Mouse (Mus musculus) neural tube, embryonic 14.5 days (tissue): ENCODE data around the gene Slc43a2. TPM values are rescaled to one million over a fixed set of nuclear protein-coding genes. Genes with fewer than 3 reads are reported as not detected.
"Not testable (repeated sequence)": the region's sequence is repeated elsewhere in the genome, so short reads cannot be mapped to it uniquely, and the experiment has no call there.

ENCODE experiments used
- ATAC-seq: fragments of 200-750 bp; cut with Nextera tagmentation; 2 replicates; pipeline ENCODE4 v1.8.0; 2017; ENCODE audit warnings: low read depth, mild to moderate bottlenecking, moderate TSS enrichment, moderate library complexity
- H3K27ac ChIP-seq: fragments of 300-500 bp; sonication (generic); 2 replicates; pipeline ENCODE4 v1.5.1; 2014; ENCODE audit warnings: low read depth, mild to moderate bottlenecking, control low read depth, low read length, moderate library complexity, mixed read lengths
- H3K27me3 ChIP-seq: fragments of 300-500 bp; sonication (generic); 2 replicates; pipeline ENCODE4 v1.6.1; 2014; ENCODE audit warnings: low read length; ENCODE audit not compliant: control insufficient read depth, insufficient read depth
- H3K36me3 ChIP-seq: fragments of 300-500 bp; sonication (generic); 2 replicates; pipeline ENCODE4 v1.6.1; 2014; ENCODE audit warnings: low read length, mixed read lengths; ENCODE audit not compliant: control insufficient read depth, insufficient read depth
- H3K4me1 ChIP-seq: fragments of 300-500 bp; sonication (generic); 2 replicates; pipeline ENCODE4 v1.6.1; 2014; ENCODE audit warnings: low read length; ENCODE audit not compliant: control insufficient read depth, insufficient read depth
- H3K4me2 ChIP-seq: fragments of 300-500 bp; sonication (generic); 2 replicates; pipeline ENCODE4 v1.6.1; 2014; ENCODE audit warnings: mild to moderate bottlenecking, low read depth, low read length, control low read depth
- H3K4me3 ChIP-seq: fragments of 300-500 bp; sonication (generic); 2 replicates; pipeline ENCODE4 v1.5.1; 2014; ENCODE audit warnings: low read depth, low read length, control low read depth, mixed read lengths
- H3K9ac ChIP-seq: fragments of 300-500 bp; sonication (generic); replicated peaks from 2 replicates; pipeline ENCODE4 v1.6.1; 2014; ENCODE audit warnings: low read depth, mild to moderate bottlenecking, control low read depth, low read length, mixed read lengths
- H3K9me3 ChIP-seq: fragments of 300-500 bp; sonication (generic); 2 replicates; pipeline ENCODE4 v1.6.1; 2016; ENCODE audit warnings: low read length; ENCODE audit not compliant: control insufficient read depth
- WGBS: fragments of 180-500 bp; shearing (Covaris S2); extraction: QIAGEN DNeasy Blood & Tissue Kit; methylation state at CpG from one replicate; pipeline ENCODE4 v1.1.7; 2014; 5-methylcytosine and 5-hydroxymethylcytosine counted together
- polyA plus RNA-seq: library from polyadenylated mRNA; unstranded; fragments of >200 nt; fragmentation: Nextera tagmentation; extraction: Ambion mirVana; gene quantifications from 2 replicates; pipeline ENCODE4 v1.2.1, GENCODE M21; 2014

The Slc43a2 gene
- polyA plus RNA-seq, 1 experiment from 2014 or later: 17.0 TPM

DNA sequence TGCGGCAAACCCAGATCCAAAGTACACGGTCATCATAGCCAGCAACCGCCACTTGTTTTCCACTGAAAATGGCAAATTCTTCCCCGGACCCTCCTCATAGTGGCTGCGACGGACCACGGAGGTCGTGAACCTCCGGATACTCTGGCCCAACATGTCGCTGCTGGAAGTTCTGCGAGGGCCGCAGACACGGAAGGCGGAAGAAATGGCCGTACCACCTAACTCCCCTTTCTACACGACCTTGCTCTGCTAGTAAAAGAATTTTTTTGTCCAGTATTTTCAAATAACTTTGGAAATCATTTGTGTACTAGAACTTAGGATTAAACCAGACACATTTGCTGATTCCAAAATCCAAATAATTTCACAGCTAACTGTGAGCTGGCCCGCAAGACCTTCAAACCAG lies 68.3 kb downstream of the Slc43a2 start:
- WGBS: 95% methylated on average over 16 of the region's 17 CpGs

DNA sequence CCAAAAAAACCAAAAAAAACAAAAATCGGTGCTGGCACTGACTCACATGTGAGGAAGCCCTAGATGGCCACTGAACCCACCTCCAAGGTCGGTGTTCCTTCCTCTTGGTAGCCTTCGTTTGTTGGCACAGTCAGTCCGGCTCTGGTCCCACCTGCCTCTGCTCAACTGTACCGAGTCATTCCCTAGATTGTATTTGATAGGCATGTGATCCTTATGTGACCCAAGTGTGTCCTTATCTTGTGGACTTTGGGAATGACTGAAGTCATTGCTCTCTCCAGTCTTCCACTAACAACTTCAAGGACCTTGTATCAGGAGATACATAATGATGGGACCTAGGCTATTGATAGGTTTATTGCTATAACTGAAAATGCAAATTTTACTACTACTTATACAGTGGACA lies 73.3 kb downstream of the Slc43a2 start:
- H3K27me3 ChIP-seq: no peaks in the 10 kb centered on the region
- peaks cover 56% of the 10 kb centered on the region for H3K36me3 ChIP-seq
- 93% methylated on average over 5 of the region's 5 CpGs for WGBS
- no peak overlapping the region for H3K27ac ChIP-seq
- no peak overlapping the region for H3K9ac ChIP-seq
- no peak for ATAC-seq
- H3K9me3 ChIP-seq: no peaks in the 10 kb centered on the region
- no peaks in the 10 kb centered on the region for H3K4me1 ChIP-seq
- no peak overlapping the region for H3K4me3 ChIP-seq
- H3K4me2 ChIP-seq: no peak overlapping the region

More for the DNA sequence above, 68.3 kb downstream of the Slc43a2 start:
- H3K9ac ChIP-seq, H3K4me3 ChIP-seq, H3K4me2 ChIP-seq, H3K9me3 ChIP-seq, H3K27me3 ChIP-seq, H3K27ac ChIP-seq, ATAC-seq, H3K4me1 ChIP-seq: not testable (repeated sequence)
- H3K36me3 ChIP-seq: peaks cover 55% of the 10 kb centered on the region

DNA sequence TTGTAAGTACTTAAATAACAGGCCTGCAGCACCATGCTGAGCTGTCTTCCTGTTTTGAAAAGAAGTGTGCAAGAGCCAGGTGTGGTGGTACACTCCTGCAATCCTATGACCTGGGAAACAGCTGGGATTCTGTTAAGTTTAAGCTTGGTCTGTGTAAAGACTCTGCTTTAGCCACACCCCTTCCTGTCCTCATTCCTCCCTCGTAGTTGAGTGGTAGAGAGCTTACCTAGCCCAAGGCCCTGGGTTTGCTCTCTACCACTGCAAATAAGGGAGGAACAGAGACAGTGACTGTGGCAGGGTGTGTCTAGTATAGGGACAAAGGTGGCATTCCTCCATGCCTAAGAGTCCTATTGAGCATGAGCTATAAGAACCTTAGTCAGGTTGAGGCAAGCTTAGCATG lies 73.8 kb downstream of the Slc43a2 start:
- Histone ChIP-seq H3K4me1 (no peaks in the 10 kb centered on the region), H3K4me3 (no peak overlapping the region), H3K27me3 (no peaks in the 10 kb centered on the region), H3K9ac (no peak overlapping the region), H3K9me3 (no peaks in the 10 kb centered on the region), H3K4me2 (no peak overlapping the region), H3K27ac (no peak overlapping the region), H3K36me3 (peaks cover 59% of the 10 kb centered on the region)
- ATAC-seq: no peak
- WGBS: 75% methylated on average over 1 of the region's 1 CpGs

DNA sequence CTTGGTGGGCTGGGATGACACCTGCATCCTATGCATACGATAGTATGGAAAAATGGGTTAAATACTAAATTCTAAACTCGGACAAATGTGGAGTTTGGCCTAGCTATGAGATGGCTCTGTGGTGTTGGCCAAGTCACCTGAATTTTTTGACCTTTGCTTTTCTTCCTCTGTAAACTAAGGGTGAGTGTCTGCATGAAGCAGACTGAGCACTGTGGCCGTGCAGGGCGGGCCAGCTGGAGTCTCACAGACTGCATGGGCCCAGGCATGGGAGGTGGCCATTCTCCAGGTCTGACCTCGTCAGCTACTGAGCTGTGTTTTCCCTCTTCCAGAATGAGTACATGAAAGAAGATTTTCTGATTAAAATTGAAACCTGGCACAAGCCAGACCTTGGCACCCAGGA lies 77.3 kb downstream of the Slc43a2 start:
- WGBS: 95% methylated on average over 5 of the region's 5 CpGs
- Histone ChIP-seq H3K36me3 (peaks cover 56% of the 10 kb centered on the region), H3K9ac (no peak overlapping the region), H3K4me1 (no peaks in the 10 kb centered on the region), H3K4me2 (no peak overlapping the region), H3K4me3 (no peak overlapping the region), H3K9me3 (no peaks in the 10 kb centered on the region), H3K27ac (no peak overlapping the region), H3K27me3 (no peaks in the 10 kb centered on the region)
- ATAC-seq: no peak

DNA sequence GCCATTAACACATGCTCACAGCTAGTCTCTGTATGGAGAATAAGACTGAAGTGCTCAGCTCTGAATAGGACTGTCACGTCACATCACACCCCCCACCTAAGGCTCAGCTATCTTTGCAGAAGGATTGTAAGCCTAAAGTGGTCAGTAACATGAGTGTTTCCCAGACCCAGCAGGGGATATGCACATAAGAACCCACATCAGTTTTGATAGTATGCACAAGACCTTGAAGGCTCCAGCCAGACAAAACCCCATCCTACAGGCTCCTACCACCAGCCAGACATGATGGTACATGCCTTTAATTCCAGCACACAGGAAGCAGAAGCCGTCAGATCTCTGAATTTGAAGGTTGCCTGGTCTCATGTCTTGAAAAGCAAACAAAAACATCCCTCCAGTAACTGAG lies 78.5 kb downstream of the Slc43a2 start:
- H3K9ac ChIP-seq: no peak overlapping the region
- no peak overlapping the region for H3K4me2 ChIP-seq
- H3K27ac ChIP-seq: no peak overlapping the region
- WGBS: 91% methylated on average over 2 of the region's 2 CpGs
- H3K36me3 ChIP-seq: peaks cover 49% of the 10 kb centered on the region
- no peaks in the 10 kb centered on the region for H3K9me3 ChIP-seq
- no peak overlapping the region for H3K4me3 ChIP-seq
- H3K27me3 ChIP-seq: no peaks in the 10 kb centered on the region
- no peaks in the 10 kb centered on the region for H3K4me1 ChIP-seq
- ATAC-seq: no peak

DNA sequence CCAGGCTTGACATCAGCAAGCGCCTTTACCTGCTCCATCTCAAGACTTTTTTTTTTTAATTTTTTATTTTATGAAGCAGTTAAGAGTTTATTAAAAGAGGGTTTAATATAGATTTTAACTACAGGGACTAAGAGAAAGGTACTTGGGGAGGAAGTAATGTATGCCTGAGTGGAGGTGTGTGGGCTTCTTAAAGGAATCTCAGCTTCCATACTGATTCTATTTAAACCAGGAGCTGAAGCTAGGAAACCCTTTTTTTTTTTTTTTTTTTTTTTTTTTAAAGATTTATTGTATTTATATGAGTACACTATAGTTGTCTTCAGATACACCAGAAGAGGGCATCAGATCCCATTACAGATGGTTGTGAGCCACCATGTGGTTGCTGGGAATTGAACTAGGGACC lies 83.3 kb downstream of the Slc43a2 start:
- H3K4me1 ChIP-seq: no peaks in the 10 kb centered on the region
- no peaks in the 10 kb centered on the region for H3K27me3 ChIP-seq
- no peak overlapping the region for H3K4me3 ChIP-seq
- H3K36me3 ChIP-seq: peaks cover 41% of the 10 kb centered on the region
- H3K4me2 ChIP-seq: no peak overlapping the region
- ATAC-seq: no peak
- no peak overlapping the region for H3K27ac ChIP-seq
- H3K9ac ChIP-seq: no peak overlapping the region
- WGBS: 97% methylated on average over 1 of the region's 1 CpGs
- H3K9me3 ChIP-seq: no peaks in the 10 kb centered on the region

DNA sequence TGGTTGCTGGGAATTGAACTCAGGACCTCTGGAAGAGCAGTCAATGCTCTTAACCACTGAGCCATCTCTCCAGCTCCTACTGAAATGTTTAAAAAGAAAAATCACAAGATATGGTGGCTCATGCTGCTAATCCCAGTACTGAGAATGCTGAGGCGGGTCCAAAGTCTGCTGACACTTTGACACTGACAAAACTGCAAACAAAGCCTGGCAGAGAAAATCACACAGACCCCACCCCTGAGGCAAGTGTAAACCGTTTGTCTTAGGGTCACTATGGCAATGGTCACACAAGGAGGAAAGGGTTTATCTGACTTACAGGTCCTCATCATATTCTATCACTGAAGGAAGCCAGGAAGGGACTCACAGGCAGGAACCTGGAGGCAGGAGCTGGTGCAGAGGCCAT lies 84.1 kb downstream of the Slc43a2 start:
- no peak for ATAC-seq
- no peaks in the 10 kb centered on the region for H3K27me3 ChIP-seq
- no peaks in the 10 kb centered on the region for H3K9me3 ChIP-seq
- no peak overlapping the region for H3K9ac ChIP-seq
- 94% methylated on average over 2 of the region's 2 CpGs for WGBS
- no peaks in the 10 kb centered on the region for H3K4me1 ChIP-seq
- H3K36me3 ChIP-seq: peaks cover 42% of the 10 kb centered on the region
- no peak overlapping the region for H3K27ac ChIP-seq
- no peak overlapping the region for H3K4me2 ChIP-seq
- no peak overlapping the region for H3K4me3 ChIP-seq

DNA sequence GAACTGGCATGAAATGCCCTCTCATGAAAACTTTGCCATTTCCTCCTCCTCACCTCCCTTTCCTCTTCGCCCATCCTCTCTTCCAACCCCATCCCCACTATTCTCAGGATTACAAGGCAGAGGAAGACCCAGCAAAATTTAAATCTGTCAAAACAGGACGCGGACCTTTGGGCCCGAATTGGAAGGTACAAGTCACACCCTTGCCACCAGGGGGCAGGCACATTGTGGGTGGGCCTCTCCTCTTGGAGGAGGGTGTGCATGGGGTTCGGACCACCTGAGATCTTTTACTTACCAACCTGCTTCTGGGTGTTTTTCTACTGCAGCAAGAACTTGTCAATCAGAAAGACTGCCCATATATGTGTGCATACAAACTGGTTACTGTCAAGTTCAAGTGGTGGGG lies 87.6 kb downstream of the Slc43a2 start:
- no peak overlapping the region for H3K4me3 ChIP-seq
- no peak overlapping the region for H3K27ac ChIP-seq
- no peaks in the 10 kb centered on the region for H3K9me3 ChIP-seq
- WGBS: 84% methylated on average over 5 of the region's 5 CpGs
- H3K27me3 ChIP-seq: no peaks in the 10 kb centered on the region
- no peak overlapping the region for H3K9ac ChIP-seq
- no peaks in the 10 kb centered on the region for H3K4me1 ChIP-seq
- no peak overlapping the region for H3K4me2 ChIP-seq
- ATAC-seq: no peak
- peaks cover 45% of the 10 kb centered on the region for H3K36me3 ChIP-seq

DNA sequence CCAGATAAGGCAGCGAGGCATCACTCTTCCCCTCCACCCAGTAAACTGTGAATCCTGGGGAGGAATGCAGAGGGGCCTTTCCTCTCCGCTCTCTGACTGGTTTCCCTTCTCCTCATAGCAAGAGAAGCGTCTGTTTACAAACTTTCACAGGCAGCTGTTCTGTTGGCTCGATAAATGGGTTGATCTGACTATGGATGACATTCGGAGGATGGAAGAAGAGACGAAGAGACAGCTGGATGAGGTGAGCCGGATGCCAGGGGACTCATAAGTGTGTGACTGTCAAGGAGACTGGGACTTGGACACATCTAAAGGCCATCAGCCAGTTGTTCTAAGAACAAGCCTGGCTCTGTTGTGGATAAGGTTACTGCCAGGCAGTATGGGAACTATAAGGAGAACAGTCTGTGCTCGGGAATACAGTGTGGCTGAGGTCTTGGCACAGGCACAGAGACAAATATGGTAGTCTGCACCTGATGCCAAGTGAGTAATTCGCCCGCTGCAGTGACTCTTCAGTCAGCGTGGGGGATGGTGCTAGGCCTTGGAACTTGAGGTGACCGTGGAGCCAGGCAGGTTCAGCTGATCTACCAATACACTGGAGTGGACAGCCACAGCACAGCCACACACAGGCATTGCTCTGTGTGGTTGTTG lies 88.8 kb downstream of the Slc43a2 start:
- no peak overlapping the region for H3K4me2 ChIP-seq
- peaks cover 46% of the 10 kb centered on the region for H3K36me3 ChIP-seq
- no peak for ATAC-seq
- H3K4me1 ChIP-seq: no peaks in the 10 kb centered on the region
- no peak overlapping the region for H3K27ac ChIP-seq
- H3K27me3 ChIP-seq: no peaks in the 10 kb centered on the region
- WGBS: 93% methylated on average over 12 of the region's 12 CpGs
- no peaks in the 10 kb centered on the region for H3K9me3 ChIP-seq
- no peak overlapping the region for H3K9ac ChIP-seq
- no peak overlapping the region for H3K4me3 ChIP-seq
